Mouse (Mus musculus) CH12.LX (cell line): ENCODE measurements at regions not wholly inside any gene's neighbourhood (a gene's known extent, or its start where the extent isn't known, plus 50 kb on each side); places are given as distances from the start of the nearest gene placed in this dataset.
A peak's percentile ranks its signal among the peaks of the same experiment; 100 is the strongest.

ENCODE experiments used
- DNase-seq: peaks from one replicate; pipeline ENCODE4 v3.0.0-alpha.2; 2013; ENCODE audit errors: extremely low read depth
- H3K27ac ChIP-seq: 2 replicates; pipeline ENCODE4 v1.5.1; 2012; ENCODE audit warnings: low read depth, mild to moderate bottlenecking, control low read depth, moderate library complexity; ENCODE audit not compliant: insufficient read depth
- H3K27me3 ChIP-seq: replicated peaks from 2 replicates; pipeline ENCODE3; 2012; ENCODE audit warnings: inconsistent platforms
- H3K36me3 ChIP-seq, 2 experiments: replicated peaks in 1 of 2; 2 replicates each; pipeline versions ENCODE3 to v1.6.1; 2012; ENCODE audit warnings: inconsistent platforms in 1 of 2, low read length in 1 of 2, mild to moderate bottlenecking in 1 of 2, mixed read lengths in 1 of 2, moderate library complexity in 1 of 2; ENCODE audit not compliant: control insufficient read depth in 1 of 2, insufficient read depth in 1 of 2
- H3K4me1 ChIP-seq, 2 experiments: 2 replicates each; pipeline ENCODE4 v1.6.1; 2012; ENCODE audit warnings: inconsistent platforms in 1 of 2, moderate library complexity in 1 of 2; ENCODE audit not compliant: insufficient read depth in 2 of 2, control insufficient read depth in 1 of 2
- H3K4me2 ChIP-seq: 2 replicates; pipeline ENCODE4 v1.6.1; 2012; ENCODE audit warnings: low read depth, mild to moderate bottlenecking, control low read depth; ENCODE audit not compliant: poor library complexity, insufficient read depth, severe bottlenecking
- H3K4me3 ChIP-seq, 3 experiments: fragments of 150-350 bp in 1 of 3; sonication (generic) in 1 of 3; replicated peaks in 1 of 3; 2 replicates each; pipeline versions ENCODE3 to v1.5.1; 2011 to 2012; ENCODE audit warnings: low read depth in 2 of 3, low read length in 2 of 3, mild to moderate bottlenecking in 2 of 3, moderate library complexity in 2 of 3, control low read depth in 1 of 3, improper control_type of control experiment in 1 of 3, inconsistent platforms in 1 of 3, mixed read lengths in 1 of 3; ENCODE audit not compliant: poor library complexity in 1 of 3
- H3K79me2 ChIP-seq: replicated peaks from 2 replicates; pipeline ENCODE4 v1.6.1; 2012; ENCODE audit warnings: mild to moderate bottlenecking, moderate library complexity; ENCODE audit not compliant: control insufficient read depth, poor library complexity, insufficient read depth, severe bottlenecking; ENCODE audit errors: extremely low read depth
- H3K9ac ChIP-seq: 2 replicates; pipeline ENCODE4 v1.6.1; 2012; ENCODE audit warnings: low read depth, mild to moderate bottlenecking, control low read depth, moderate library complexity; ENCODE audit not compliant: insufficient read depth
- H3K9me3 ChIP-seq: replicated peaks from 2 replicates; pipeline ENCODE3; 2012; ENCODE audit warnings: low read length, inconsistent platforms, mixed read lengths
- CHD1 ChIP-seq: IDR thresholded peaks from 2 replicates; pipeline ENCODE4 v1.6.1; 2012; ENCODE audit warnings: low read depth, low read length, improper control_type of control experiment, inconsistent platforms
- CHD2 ChIP-seq: IDR thresholded peaks from 2 replicates; pipeline ENCODE4 v1.6.1; 2011; ENCODE audit warnings: low read length, improper control_type of control experiment
- CTCF ChIP-seq, 2 experiments: IDR thresholded peaks in 1 of 2; conservative IDR thresholded peaks in 1 of 2; 2 replicates each; pipeline ENCODE4 v1.5.1; 2011 to 2012; ENCODE audit warnings: low read depth in 2 of 2, low read length in 2 of 2, improper control_type of control experiment in 1 of 2, inconsistent platforms in 1 of 2, mild to moderate bottlenecking in 1 of 2, moderate library complexity in 1 of 2
- E2F4 ChIP-seq: IDR thresholded peaks from 2 replicates; pipeline ENCODE4 v1.6.1; 2011; ENCODE audit warnings: low read depth, low read length, improper control_type of control experiment; ENCODE audit not compliant: insufficient replicate concordance
- ELF1 ChIP-seq: IDR thresholded peaks from 2 replicates; pipeline ENCODE4 v1.6.1; 2014; ENCODE audit warnings: low read depth, mild to moderate bottlenecking, inconsistent platforms, low read length, improper control_type of control experiment
- EP300 ChIP-seq: IDR thresholded peaks from 2 replicates; pipeline ENCODE4 v1.6.1; 2011; ENCODE audit warnings: low read length, improper control_type of control experiment
- GABPA ChIP-seq: IDR thresholded peaks from 2 replicates; pipeline ENCODE4 v1.6.1; 2012; ENCODE audit warnings: low read depth, low read length, improper control_type of control experiment, inconsistent platforms; ENCODE audit not compliant: insufficient replicate concordance
- HCFC1 ChIP-seq: IDR thresholded peaks from 2 replicates; pipeline ENCODE4 v1.6.1; 2012; ENCODE audit warnings: low read depth, mild to moderate bottlenecking, inconsistent platforms, low read length, improper control_type of control experiment
- IRF4 ChIP-seq: IDR thresholded peaks from 2 replicates; pipeline ENCODE4 v1.6.1; 2014; ENCODE audit warnings: low read depth, mild to moderate bottlenecking, inconsistent platforms, low read length, improper control_type of control experiment
- JUND ChIP-seq: conservative IDR thresholded peaks from 2 replicates; pipeline ENCODE4 v1.6.1; 2011; ENCODE audit warnings: low read depth, low read length, improper control_type of control experiment
- MAFK ChIP-seq: IDR thresholded peaks from 2 replicates; pipeline ENCODE4 v1.6.1; 2011; ENCODE audit warnings: low read length, improper control_type of control experiment; ENCODE audit not compliant: insufficient replicate concordance
- MAX ChIP-seq: IDR thresholded peaks from 2 replicates; pipeline ENCODE4 v1.6.1; 2011; ENCODE audit warnings: low read length, improper control_type of control experiment
- MEF2A ChIP-seq: IDR thresholded peaks from 2 replicates; pipeline ENCODE4 v1.6.1; 2014; ENCODE audit warnings: low read depth, mild to moderate bottlenecking, inconsistent platforms, low read length, improper control_type of control experiment, borderline replicate concordance
- MXI1 ChIP-seq: IDR thresholded peaks from 2 replicates; pipeline ENCODE4 v1.6.1; 2011; ENCODE audit warnings: mild to moderate bottlenecking, low read depth, low read length, improper control_type of control experiment
- MYC ChIP-seq: IDR thresholded peaks from 2 replicates; pipeline ENCODE4 v1.6.1; 2011; ENCODE audit warnings: low read depth, mild to moderate bottlenecking, improper control_type of control experiment, low read length
- NELFE ChIP-seq: IDR thresholded peaks from 2 replicates; pipeline ENCODE4 v1.6.1; 2011; ENCODE audit warnings: low read depth, low read length, improper control_type of control experiment
- NRF1 ChIP-seq: IDR thresholded peaks from 2 replicates; pipeline ENCODE4 v1.6.1; 2014; ENCODE audit warnings: low read depth, mild to moderate bottlenecking, inconsistent platforms, low read length, improper control_type of control experiment, moderate library complexity
- PAX5 ChIP-seq: IDR thresholded peaks from 2 replicates; pipeline ENCODE4 v1.6.1; 2012; ENCODE audit warnings: low read length, inconsistent platforms, mixed read lengths
- POLR2A ChIP-seq: IDR thresholded peaks from 2 replicates; pipeline ENCODE4 v1.6.1; 2011; ENCODE audit warnings: low read depth, mild to moderate bottlenecking, improper control_type of control experiment, low read length
- POLR2AphosphoS2 ChIP-seq: IDR thresholded peaks from 2 replicates; pipeline ENCODE4 v1.6.1; 2011; ENCODE audit warnings: low read depth, low read length, improper control_type of control experiment
- RAD21 ChIP-seq: IDR thresholded peaks from 2 replicates; pipeline ENCODE4 v1.6.1; 2011; ENCODE audit warnings: low read depth, mild to moderate bottlenecking, low read length, improper control_type of control experiment, moderate library complexity
- SIN3A ChIP-seq: IDR thresholded peaks from 2 replicates; pipeline ENCODE4 v1.6.1; 2012; ENCODE audit warnings: low read length, improper control_type of control experiment, inconsistent platforms
- TBP ChIP-seq: conservative IDR thresholded peaks from 2 replicates; pipeline ENCODE4 v1.6.1; 2011; ENCODE audit warnings: low read depth, low read length, improper control_type of control experiment
- USF1 ChIP-seq: IDR thresholded peaks from 2 replicates; pipeline ENCODE4 v1.6.1; 2014; ENCODE audit warnings: low read depth, mild to moderate bottlenecking, inconsistent platforms, low read length, improper control_type of control experiment
- ZC3H11A ChIP-seq: IDR thresholded peaks from 2 replicates; pipeline ENCODE4 v1.6.1; 2012; ENCODE audit warnings: low read depth, mild to moderate bottlenecking, inconsistent platforms, low read length, improper control_type of control experiment
- ZMIZ1 ChIP-seq: IDR thresholded peaks from 2 replicates; pipeline ENCODE4 v1.6.1; 2012; ENCODE audit warnings: low read depth, mild to moderate bottlenecking, inconsistent platforms, low read length, improper control_type of control experiment
- dilution Hi-C: fragments of 300-500 bp; cut with MboI; formaldehyde crosslinking; loops from 2 replicates; pipeline ENCODE4 v1.14.3; 2020; ENCODE audit warnings: low sequenced_read_pairs; ENCODE audit not compliant: extremely low pct_unique_long_range_greater_than_20kb, extremely low pct_ligation_motif_present
- in situ Hi-C: fragments of 300-500 bp; cut with MboI; formaldehyde crosslinking; loops from 3 replicates; pipeline ENCODE4 v1.14.3; 2019; ENCODE audit warnings: low sequenced_read_pairs, low pct_ligation_motif_present, low pct_unique_long_range_greater_than_20kb, mixed read lengths

DNA sequence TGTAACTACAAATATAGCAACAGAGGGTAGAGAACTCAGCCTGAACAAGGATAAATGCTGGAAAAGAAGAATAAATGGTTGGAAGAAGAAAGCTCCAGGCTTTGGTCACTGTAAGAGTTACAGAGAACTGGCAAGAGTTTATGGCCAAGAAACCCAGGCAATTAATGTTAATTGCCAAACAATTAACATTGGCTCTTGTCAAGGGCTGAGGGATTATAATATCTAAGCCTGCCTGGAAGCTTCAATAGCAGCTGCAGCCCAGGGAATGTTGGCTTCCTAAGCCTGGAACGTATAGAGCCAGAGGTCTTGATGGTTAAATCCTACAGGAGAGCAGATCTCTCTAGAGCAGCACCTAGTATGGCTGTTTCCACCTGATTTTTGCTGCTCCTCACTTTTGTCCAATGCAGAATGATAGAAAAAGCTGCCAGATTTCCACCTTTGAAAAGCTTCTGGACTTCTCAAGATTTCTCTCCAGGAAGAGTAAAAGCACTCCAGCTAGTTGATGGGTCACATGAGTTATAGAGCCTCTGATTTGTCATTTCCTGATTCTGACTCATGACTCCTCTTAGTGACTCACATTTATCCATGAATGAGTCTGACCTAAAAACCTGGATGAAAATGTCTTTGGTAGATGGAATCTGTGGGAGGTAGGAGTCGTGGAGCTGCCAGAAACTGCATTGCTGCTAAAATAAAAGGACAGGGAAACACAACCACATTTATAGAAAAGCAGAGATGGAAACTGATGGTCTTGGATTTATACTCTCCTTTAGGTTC is 327.2 kb downstream of the Adcyap1 start:
- H3K4me2 ChIP-seq = no peak overlapping the region

DNA sequence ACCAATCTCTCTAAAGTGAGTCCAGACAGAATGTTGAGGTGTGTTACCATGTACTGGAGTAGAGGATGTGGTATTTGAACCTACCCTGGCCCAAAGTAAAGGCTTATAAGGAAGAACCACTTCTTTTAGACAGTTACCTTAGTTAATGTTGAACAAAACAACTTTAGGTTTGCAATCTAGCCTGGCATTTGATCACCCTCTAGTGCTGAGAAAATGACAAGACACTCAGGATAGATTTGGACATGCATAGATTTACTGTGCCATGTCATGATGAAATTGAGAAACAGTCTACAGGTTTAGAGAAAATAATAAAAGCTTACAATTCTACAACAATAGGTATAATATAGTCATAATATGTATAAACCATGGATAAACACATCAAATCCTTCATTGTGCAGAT is 333.7 kb downstream of the Adcyap1 start:
- TF ChIP-seq IRF4 (no peak), CTCF (conservative IDR thresholded peaks at IDR 0.05 in 1 of 2, IDR thresholded peaks at IDR 0.05 in 1 of 2; ENCODE audit: low read depth in 2 of 2, low read length in 2 of 2) (0 out of 4 replicates have a peak, but pooled peaks of 1 of the 2 experiments have one; percentile 3)
- Histone ChIP-seq H3K4me3 (no peak overlapping the region), H3K9ac (no peak overlapping the region), H3K9me3 (peaks cover 17% of the 10 kb centered on the region), H3K27me3 (no peaks in the 10 kb centered on the region), H3K36me3 (no peaks in the 10 kb centered on the region), H3K4me2 (no peak overlapping the region), H3K27ac (no peak overlapping the region), H3K4me1 (no peaks in the 10 kb centered on the region), H3K79me2 (no peaks in the 10 kb centered on the region)
- in situ Hi-C loops = no loop called here
- no peak for DNase-seq
- dilution Hi-C loops = no loop called here

More for the DNA sequence above, 327.2 kb downstream of the Adcyap1 start:
- in situ Hi-C loops (no loop called here), dilution Hi-C loops (no loop called here)
- Histone ChIP-seq H3K79me2 (no peaks in the 10 kb centered on the region), H3K4me1 (no peaks in the 10 kb centered on the region), H3K27ac (no peak overlapping the region), H3K4me3 (no peak overlapping the region), H3K27me3 (no peaks in the 10 kb centered on the region), H3K36me3 (no peaks in the 10 kb centered on the region)
- no peak for DNase-seq
- TF ChIP-seq GABPA = no peak
- no peak for TF ChIP-seq SIN3A
- no peak for TF ChIP-seq CHD1
- no peak for TF ChIP-seq NELFE
- TF ChIP-seq MXI1 = no peak
- no peak for TF ChIP-seq POLR2AphosphoS2
- TF ChIP-seq ELF1 = no peak
- no peak for TF ChIP-seq EP300
- TF ChIP-seq ZC3H11A = no peak
- no peak for TF ChIP-seq USF1
- TF ChIP-seq NRF1 = no peak
- TF ChIP-seq ZMIZ1 = no peak
- TF ChIP-seq, all 38 proteins: peak for 0
- Histone ChIP-seq H3K9me3 (peaks cover 20% of the 10 kb centered on the region), H3K9ac (no peak overlapping the region)

DNA sequence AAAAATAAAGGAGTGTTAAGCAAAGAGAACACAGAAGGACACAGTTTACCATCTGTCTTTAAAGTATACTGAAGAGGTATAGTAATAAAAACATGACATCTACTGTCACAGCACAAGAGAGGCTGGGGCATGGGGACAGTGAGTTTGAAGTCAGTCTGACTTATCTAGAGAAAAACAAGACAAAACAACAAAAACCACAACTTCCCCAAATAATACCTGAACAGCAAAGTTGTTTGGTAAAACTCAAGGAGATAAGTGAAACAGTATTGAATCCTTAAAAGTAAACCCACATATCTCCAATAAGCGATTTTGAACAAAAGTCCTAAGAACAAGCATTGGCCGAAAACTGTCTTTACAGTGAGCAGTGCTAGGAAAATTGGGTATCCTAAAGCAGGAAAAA is 336.1 kb downstream of the Adcyap1 start:
- dilution Hi-C loops = no loop called here

More for the DNA sequence above, 336.1 kb downstream of the Adcyap1 start:
- H3K4me3 ChIP-seq = no peak overlapping the region
- no peak overlapping the region for H3K27ac ChIP-seq
- no peaks in the 10 kb centered on the region for H3K4me1 ChIP-seq
- H3K9ac ChIP-seq = no peak overlapping the region
- no peaks in the 10 kb centered on the region for H3K27me3 ChIP-seq
- H3K79me2 ChIP-seq = no peaks in the 10 kb centered on the region
- H3K36me3 ChIP-seq = no peaks in the 10 kb centered on the region
- no peak overlapping the region for H3K4me2 ChIP-seq
- in situ Hi-C loops = no loop called here
- no peak for TF ChIP-seq E2F4
- TF ChIP-seq NRF1 = no peak
- no peak for TF ChIP-seq MEF2A
- no peak for TF ChIP-seq POLR2A
- no peak for TF ChIP-seq MXI1
- no peak for TF ChIP-seq MAX
- TF ChIP-seq TBP = no peak
- TF ChIP-seq GABPA = no peak
- no peak for TF ChIP-seq CTCF (conservative IDR thresholded peaks at IDR 0.05 in 1 of 2, IDR thresholded peaks at IDR 0.05 in 1 of 2; ENCODE audit: low read depth in 2 of 2, low read length in 2 of 2)
- no peak for TF ChIP-seq HCFC1
- TF ChIP-seq NELFE = no peak
- no peak for TF ChIP-seq CHD2
- TF ChIP-seq MAFK = no peak
- TF ChIP-seq MYC = no peak
- TF ChIP-seq IRF4 = no peak
- no peak for TF ChIP-seq RAD21
- TF ChIP-seq PAX5 = no peak
- TF ChIP-seq SIN3A = no peak
- TF ChIP-seq JUND = no peak
- TF ChIP-seq, all 38 proteins: peak for 0
- no peak for DNase-seq
- H3K9me3 ChIP-seq = peaks cover 16% of the 10 kb centered on the region
